Mouse (Mus musculus) cerebellum, adult 9-10 months (tissue): ENCODE measurements around the gene Cct5.

Experiments
- DNase-seq: peaks from one replicate; pipeline ENCODE4 v3.0.0; 2022

The Cct5 gene

DNA sequence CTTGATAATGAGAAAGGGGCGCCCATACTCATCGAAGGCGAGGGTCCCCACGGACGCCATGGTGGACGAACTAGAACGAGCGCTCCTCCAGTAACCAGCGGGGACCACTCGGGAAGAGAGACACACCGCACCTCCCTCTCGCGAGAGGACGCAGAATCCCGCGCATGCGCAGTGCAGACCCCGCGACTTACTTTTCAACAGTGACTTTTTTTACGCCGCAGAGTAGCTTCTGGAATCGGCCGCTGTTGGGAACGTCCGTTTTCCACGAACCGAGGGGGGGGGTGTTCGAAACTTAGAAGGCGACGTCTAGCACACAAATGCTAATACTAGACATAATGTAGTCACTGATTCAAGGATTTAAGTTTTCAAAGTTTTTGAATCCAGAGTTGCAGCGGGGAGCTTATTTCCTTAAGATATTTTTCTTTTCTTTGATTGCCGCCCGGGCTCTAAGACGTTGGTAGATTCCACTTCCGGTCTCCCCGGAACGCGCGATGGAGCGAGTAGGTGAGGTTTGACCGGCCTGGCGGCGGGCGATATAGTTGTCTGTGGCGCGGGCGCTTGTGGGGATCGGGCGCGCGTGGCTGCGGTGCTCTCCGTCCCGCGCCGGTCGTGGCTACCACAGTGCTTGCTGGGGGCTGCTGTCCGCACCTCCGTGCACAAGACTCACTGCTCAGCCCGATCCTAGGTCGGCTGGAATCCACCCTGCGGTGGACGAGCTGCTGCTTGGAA is at the start of gene Cct5, which contains the start of gene Fam173b:
Gene Cct5, minus strand, starts transcription at position 159 of the 729 bp plus-strand sequence.
Gene Fam173b, plus strand, starts transcription at position 207 of the 729 bp plus-strand sequence.
- DNase-seq: peak; percentile 99

DNA sequence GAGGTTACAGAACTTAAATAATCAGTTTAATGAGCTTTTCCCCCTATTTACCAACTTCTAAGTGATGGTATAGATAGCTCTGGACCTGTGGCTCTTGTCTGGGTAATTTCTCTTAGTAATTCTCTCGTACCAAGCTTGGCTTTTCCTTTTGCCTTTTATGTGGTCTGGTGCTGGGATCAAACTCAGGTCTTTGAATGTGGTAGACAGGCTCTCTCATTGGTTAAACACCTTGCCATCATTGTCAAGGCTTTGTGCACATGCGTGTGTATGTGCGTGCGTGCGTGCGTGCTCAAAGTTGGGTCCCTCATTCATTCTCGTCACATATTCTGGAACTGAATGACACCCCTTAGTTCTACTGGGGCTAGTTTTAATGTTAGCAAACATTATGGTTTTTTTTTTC is 49.2 kb upstream of the Cct5 start:
- no peak for DNase-seq

DNA sequence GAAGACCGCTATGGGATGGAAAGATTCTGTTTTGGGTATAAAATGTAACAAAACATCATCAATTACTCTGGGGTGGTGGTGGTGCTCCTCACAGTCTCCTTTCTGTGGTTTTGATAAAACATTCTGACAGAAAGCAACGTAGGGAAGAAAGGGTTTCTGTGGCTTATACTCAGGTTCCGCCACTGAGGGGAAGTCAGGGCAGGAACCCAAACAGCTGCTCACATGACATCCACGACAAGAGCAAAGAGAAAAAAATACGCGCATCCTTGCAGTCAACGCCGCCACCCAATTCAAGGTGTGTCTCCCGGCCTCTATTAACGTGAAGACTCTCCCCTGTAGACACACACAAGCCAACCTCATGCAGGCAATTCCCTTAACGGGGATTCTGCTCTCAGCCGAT is 48.1 kb upstream of the Cct5 start:
- DNase-seq: no peak

DNA sequence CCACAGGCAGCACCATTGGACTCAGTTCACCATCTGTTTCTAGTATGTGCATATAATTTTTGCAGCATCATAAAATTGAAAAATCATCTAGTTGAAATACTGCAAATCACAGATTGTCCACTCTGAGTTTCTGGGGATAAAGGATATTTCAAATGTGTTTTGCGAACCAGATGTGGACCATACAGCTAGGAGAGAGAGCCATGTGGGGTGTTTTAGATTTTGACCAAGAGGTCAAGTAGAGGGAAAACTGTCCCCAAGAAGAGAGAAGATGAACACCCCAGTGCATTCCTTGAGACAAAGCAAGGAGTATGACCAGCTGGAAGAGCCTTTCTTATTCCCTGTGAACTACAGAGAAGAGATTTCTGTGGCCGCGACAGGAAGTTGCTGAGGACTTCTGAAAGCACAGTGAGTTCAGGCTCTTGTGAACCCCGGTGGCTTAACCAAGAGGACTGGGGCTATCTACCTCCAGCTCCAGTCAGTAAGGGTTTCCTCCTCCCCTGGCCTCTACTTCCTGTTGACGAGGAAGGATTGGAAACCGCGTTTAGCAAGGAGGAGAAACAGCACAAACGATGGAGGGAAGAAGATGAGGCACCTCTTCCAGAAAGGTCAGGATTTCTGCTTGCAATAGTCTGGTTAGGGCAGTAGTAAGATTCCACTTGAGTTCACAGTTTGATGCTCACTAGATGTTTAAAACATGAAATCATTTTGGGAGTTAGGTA is 46.4 kb upstream of the Cct5 start:
- DNase-seq: no peak

DNA sequence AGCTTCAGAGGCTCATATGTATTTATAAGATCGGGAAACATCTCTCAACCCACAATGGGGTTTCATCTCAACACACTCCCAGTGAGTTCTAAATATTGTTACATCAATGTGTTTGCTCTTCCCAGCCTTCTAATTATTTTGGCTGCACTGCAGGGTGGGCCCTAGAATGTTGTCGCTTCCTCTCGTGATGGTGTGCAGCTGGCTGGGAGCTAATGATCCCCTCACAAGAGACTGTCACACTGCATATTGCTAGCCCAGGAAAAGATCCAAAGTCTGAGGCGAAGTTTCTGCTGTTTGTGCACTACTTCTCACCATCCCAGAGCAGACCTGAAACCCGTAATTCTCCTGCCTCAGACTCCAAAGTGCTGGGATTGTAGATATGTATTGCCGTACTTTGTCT is 45.6 kb upstream of the Cct5 start:
- no peak for DNase-seq

DNA sequence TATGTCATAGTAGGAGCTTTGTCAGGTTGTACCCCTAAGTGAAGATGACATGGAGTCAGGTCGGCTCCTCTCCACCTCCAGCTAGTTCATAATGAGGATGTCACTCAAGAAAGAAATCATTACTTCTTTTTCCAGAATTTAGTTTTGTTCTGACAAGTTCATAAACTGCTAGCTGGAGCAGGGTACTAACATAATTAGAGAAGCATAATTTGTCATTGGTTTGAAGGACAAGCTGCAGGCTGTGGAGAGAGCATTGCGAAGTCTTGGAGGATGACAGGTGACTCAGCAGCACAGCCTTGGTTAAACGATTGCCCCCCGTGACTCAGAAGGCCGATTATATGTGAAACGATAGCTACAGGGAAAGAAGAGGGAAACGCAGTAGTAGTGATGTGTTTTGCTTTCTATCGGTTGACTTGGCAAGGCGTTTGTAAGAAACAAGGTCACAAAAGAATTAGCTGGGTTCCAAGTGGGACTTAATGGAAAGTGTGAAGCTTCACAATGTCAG is 34.5 kb upstream of the Cct5 start:
- DNase-seq: no peak

DNA sequence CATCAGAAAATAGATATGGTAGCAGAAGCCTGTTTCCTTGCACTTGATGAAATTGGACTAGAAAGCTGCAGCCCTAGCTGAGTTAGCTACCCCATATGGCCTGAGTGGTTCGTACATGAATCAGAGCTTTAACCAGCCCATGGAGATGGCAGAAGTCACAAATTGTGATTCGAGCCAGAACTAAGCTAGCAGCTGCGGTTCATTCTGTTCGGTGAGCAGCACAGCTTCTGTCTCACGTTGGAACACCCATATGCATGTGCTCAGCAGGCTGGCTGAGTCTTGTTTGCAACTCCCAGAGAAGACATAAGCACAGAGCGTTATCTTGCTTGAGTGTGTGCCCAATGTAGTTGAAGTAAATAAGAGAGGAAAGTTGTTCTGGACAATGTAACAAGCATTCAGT is 33.0 kb upstream of the Cct5 start:
- no peak for DNase-seq

DNA sequence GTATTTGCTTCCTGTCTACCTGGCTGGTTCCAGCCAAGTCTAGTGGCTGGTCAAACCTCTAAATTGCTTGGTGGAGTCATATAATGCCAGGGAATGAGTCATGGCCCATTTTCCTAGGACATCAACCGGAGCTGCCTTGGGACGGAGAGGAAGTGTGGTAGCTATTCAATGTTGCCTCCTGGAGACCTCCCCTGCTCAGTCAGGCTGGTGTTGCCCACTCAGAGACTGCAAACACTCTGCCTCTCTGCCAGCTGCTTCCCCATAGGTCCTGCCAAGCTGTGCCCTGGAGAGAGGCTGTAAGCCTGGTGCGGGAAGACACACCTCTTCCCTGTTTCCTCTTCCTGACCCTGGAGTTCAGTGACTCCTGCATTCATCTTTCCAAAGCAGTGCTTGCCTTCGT is 30.9 kb upstream of the Cct5 start:
- no peak for DNase-seq

DNA sequence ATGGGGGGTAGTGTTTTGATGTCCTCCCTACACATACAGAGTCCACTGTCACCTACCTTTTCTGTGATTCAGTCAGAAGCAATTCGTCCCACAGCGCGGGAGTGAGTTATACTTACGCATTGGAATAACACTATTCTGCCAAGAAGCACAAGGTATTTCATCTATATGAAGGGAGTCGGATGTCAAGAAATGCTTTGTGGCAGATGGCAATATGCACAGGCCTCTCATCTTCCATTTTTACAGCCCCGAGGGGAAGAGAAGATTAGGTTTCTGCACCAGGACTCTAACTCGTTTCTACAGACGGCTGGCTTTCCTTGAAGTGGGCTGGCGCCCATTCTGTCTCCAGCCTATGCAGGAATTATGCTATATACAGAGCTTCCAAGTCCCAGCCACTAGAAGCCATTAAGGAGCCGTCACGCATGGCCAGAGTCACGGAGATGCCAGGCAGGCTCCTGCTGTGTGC is 29.8 kb upstream of the Cct5 start:
- DNase-seq: no peak

DNA sequence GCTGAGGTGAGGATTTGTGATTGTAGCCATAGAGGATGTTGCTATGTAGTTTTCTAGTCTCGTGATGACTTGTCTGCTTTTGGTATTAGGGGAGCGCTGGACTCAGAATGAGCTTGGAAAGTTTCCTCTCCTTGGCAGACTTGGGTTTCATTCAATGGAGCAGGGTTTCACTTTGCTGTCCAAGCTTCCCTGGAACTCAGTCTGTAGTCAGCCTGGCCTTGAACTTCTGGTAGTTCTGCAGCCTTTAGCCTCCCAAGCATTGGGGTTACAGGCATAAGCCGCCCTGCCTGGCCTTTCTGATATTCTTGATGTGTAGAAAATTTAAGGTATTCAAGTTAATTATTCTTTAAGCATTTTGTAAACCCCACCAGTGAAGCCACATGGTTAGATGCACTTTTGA is 28.0 kb upstream of the Cct5 start:
- no peak for DNase-seq

DNA sequence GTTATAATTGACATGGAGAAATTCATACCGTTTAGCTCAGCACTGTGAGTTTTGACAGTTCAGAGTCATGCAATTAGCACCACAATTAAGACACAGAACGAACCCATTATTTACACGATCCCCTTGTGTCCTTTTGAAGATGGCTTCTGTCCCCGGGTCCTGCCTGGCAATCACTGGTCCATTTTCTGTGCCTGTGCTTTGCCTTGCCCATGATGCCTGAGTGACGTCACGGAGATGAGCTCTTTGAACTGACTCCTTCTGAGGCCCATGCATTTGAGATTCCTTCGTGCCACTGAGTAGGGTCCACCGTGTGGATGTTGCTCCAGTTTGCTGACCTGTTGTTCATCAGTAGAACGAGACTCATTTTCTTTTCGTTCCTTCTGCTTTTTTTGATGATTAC is 26.6 kb upstream of the Cct5 start:
- no peak for DNase-seq

DNA sequence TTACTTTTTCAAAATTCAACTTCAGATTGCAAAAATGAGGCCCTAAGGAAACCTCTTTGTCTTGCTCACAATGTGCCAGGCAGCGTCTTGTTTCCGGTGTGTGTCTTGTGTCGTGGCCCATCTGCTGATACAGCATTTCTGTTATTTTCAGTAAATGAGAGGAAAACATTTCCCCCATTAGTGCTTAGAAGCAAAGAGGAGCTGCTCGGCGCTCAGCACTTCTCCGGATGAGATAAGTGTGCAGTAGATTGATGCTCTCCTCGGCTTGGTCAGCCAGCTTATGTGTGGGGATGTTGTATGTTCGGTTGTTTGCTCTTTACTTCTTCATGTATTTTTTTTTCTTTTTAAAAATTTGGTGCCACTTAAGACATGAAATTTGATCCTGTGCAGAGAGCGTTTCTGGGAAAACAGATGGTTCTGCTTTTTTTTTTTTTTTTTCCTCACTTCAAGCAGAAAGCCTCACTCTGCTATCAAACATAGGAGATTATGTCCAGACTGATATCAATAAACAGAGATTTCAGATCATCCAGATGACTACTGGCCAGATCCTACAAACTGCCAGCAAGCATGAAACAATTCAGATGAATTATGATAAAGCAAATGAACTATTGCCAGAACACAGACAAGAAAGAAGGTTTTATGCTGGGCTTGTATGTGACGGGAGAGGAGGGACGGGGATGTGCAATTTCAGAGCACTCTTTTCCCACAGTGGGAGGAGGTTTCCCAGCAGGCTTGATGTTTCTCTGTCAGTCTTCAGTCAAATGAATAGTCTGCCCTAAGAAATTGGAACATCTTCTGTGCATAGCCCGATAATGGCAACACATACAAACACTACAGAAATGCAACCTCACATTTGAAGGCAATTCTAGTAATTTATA is 25.9 kb upstream of the Cct5 start:
- no peak for DNase-seq

DNA sequence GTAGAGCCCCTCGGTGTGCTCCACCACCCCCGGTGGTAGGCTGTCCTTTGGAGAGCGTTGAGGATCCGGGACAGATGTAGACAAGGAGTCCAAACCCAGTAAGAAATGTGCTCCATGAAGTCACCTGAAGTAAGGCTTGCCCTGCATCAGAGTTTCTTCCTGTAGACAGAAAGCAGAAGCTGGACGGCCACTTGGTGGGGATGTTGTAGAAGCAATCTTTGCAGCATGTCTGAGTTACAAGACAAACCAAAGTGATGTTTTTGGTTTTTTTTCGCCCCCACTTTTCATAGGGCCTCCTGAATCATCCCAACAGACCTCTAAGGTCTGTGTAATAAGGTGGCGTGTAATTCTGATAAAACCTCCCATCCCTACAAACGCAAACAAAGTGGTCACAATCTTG is 17.9 kb upstream of the Cct5 start:
- DNase-seq: no peak

DNA sequence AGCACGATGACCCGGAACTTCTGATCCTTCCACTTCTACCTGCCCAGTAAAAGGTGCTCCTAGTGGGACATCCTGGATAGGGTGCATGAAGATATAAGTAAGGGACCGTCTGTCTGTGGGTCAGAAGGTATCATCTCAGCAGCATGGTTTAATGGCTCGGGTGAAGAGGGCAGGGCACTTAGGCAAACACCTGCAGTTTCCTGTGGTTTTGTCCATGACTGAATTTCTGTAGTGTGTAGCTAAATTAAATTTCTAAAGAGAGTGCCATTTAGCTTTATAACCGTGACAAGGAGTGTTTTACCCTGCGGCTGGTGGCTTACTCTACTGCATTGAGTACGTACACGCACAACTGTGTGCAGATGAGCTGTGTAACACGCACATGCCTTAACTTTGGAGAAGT is 15.7 kb upstream of the Cct5 start:
- no peak for DNase-seq

DNA sequence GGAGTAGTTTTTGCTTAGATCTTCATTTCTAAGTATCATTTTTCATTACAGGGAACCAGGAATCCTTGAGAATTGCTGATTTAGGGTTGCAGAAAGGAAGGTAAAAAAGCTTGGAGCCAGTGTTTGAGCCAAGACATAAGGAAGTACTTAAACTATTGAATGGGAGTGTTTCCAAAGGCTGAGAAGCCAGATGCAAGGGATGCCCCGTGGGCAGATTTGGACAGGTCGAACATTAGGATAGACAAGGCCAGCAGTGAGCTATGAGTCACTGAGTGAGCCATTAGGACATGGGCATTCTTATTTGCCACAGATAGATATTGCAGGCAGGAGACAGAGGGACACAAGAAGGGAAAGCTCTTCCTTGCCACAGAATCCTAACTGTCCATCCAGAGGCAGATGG is 13.1 kb upstream of the Cct5 start:
- DNase-seq: no peak

DNA sequence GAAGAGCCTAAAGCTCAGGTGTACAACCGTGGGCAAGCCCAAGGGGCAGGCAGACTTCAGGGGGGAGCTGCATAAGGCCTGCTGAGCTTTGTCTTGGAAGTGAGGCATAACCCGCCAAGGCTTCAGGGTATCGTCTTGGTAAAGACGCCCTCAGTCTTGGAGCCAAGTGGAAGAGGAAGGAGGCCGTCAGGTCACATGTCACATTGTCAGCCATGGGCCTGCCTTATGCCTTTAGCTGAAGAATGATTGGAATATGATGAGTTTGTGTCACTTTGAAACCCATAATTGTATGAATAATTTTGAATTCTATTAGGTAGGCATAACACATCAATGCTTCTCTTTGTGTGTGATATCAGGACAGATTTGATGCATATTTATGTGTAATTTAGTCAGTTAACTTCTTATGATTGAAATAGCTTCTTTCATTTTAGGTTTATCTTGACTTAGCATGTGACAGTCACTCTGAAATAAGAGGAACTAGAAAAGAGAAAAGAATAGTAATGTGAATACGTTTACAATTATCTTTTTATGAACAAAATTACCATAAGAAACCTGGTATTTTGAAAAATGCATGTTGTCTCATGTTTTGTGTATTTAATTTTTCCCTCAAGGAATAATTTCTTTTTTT is 12.3 kb upstream of the Cct5 start:
- no peak for DNase-seq

DNA sequence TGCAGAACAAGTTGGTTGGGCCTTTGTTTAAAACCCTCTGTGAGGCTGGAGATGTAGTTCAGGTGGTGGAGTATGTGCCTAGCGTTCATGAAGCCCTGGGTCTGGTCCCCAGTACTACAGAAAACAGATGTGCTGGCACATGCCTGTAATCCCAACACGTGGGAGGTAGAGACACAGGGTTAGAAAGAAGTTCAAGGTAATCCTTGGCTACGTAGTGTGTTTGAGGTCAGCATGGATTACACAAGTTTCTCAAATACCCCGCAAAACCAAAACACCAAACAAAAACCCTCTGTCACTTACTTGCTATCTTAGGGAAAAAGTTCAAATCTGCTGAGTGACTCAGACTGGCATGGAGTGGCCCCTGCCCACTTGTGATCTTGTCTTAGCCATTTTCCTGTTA is 10.4 kb upstream of the Cct5 start:
- DNase-seq: no peak

DNA sequence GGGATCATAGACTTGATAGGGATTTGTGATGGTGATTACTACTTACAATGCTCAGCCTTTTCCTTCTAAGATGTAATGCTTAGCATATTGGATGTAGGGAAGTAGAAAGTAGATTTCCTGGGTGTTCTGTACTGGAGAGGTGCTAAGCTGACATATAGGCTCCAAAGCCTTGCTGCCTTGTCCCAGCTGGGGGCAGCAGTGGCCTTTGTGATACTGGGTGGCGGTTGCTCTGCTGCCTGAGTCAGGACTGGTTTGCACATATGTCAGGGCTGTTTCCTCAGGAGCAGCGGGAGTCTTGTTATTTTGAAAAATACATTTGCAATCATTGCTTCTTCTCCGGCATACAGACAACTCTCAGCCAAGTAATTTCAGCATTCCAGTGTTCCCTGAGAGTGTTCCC is 9.4 kb upstream of the Cct5 start:
- no peak for DNase-seq

DNA sequence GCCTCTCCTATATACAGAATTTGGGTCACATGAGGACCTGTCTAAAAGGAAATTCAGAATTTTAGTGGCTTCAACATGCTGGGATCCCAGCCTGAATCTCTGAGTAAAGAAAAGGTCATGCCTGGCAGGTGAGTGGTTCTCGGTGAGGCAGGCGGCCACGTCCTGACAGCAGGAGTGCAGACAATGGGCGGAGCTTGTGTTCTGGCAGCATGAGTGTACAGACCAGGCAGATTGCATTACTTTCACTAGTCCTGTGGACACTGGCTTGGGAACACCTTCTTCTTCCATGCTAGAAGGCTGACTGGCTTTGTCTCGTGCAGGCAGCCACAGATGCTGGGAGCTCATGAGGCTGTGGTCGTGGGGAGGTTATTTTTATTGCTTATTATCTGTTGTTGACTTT is 5.2 kb upstream of the Cct5 start:
- no peak for DNase-seq

DNA sequence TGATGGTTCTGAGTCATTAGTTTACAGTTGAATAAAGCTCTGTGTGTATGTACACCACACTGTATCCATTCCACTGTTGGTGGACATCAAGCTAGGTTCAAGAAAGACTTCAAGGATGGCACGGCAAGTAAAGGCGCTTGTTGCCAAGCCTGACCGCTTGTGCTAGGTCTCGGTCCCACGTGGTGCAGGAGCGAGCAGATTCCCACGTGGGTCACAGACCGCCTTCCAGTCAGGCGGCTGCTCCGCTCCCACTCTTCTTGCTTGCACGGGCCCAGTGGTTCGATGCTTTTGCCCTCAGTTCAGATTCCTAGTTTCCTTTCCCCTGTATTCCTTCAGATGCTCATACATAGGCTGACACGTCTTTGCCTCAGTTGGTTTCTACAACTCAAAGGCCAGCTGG is 1.5 kb upstream of the Cct5 start:
- DNase-seq: peak; percentile 38

DNA sequence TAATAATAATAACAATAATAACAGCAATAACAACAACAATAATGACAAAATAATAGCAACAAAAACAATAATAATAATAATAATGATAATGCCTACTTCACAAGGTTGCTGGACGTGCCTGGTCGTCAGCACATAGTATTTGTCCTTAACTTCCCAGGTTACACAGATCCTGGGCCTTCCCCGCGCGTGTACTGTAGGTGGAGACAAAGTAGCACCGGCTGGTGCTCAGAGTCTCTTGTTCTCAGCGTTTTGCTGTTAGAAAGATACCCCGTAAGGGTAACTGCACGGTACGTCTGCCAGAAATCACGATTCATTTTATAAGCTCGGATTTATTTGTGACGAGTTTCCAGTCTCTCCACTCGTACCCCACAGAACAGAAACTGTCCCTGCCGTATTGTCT is 822 bp upstream of the Cct5 start:
- DNase-seq: peak; percentile 81

DNA sequence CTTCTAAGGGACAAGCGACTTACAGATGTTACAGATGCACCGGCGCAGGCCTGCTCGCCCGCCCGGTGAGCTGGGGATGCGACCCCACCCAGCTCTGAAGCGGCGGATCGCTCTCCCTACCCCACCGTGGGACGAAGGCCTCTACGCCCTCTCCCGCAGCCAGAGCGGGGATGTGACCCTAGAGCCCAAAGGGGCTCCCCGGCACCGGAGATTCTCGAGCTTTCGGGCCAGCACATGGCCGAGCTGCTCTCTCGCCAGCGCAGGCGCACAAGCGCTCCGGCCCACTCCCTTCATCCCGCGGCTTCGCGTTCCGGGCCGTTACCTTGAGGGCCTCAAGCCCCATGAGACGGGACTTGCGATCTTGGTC is 342 bp downstream of the Cct5 start:
- DNase-seq: no peak

DNA sequence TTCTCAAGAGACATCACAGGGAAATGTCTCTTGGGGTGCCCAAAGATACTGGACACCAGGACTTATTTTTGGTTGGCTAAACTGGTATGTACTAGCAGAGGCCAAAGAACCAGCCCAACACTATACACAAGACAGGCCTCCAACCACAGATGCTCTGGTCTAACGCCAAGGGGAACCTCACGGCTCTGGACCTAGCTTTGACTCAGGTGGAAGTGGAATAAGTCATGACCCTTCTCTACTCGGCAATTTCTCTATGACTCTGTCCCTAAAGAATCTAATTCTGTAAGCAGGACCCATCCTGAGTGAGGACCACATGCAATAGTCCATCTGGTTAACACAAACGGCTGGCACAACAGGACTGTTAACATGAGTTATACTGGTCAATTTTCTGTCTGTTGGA is 1.8 kb downstream of the Cct5 start:
- DNase-seq: no peak
